Mouse (Mus musculus) forebrain, embryonic 10.5 days (tissue): Measurements from ENCODE around the gene Parvg. TPM values are rescaled to one million over a fixed set of nuclear protein-coding genes. Genes with fewer than 3 reads are reported as not detected.
"Not testable (repeated sequence)": the region's sequence is repeated elsewhere in the genome, so short reads cannot be mapped to it uniquely, and the experiment has no call there.

Experiments
- DNase-seq: peaks from one replicate; pipeline ENCODE4 v3.0.0-alpha.2; 2017; ENCODE audit warnings: low spot score; ENCODE audit errors: extremely low spot score
- H3K27ac ChIP-seq: fragments of 300-500 bp; sonication (generic); 2 replicates; pipeline ENCODE4 v1.5.1; 2016; ENCODE audit warnings: mild to moderate bottlenecking
- H3K27me3 ChIP-seq: fragments of 300-500 bp; sonication (generic); 2 replicates; pipeline ENCODE4 v1.6.1; 2016; ENCODE audit warnings: mild to moderate bottlenecking; ENCODE audit not compliant: poor library complexity, severe bottlenecking
- H3K36me3 ChIP-seq: fragments of 300-500 bp; sonication (generic); replicated peaks from 2 replicates; pipeline ENCODE4 v1.6.1; 2016; ENCODE audit warnings: mild to moderate bottlenecking, moderate library complexity
- H3K4me1 ChIP-seq: fragments of 300-500 bp; sonication (generic); 2 replicates; pipeline ENCODE4 v1.6.1; 2016
- H3K4me3 ChIP-seq: fragments of 300-500 bp; sonication (generic); 2 replicates; pipeline ENCODE4 v1.5.1; 2016; ENCODE audit warnings: mild to moderate bottlenecking, moderate library complexity
- H3K9me3 ChIP-seq: fragments of 300-500 bp; sonication (generic); 2 replicates; pipeline ENCODE4 v1.6.1; 2016; ENCODE audit warnings: mild to moderate bottlenecking, moderate library complexity
- WGBS: fragments of 180-500 bp; shearing (Covaris S2); methylation state at CpG from one replicate; pipeline ENCODE4 v1.1.7; 2016; 5-methylcytosine and 5-hydroxymethylcytosine counted together
- polyA plus RNA-seq: library from polyadenylated mRNA; unstranded; fragments of >200 nt; fragmentation: Nextera tagmentation; extraction: Ambion mirVana; gene quantifications from 2 replicates; pipeline ENCODE4 v1.2.1, GENCODE M21; 2016

Parvg gene
- 1.0 TPM in 2 replicates for polyA plus RNA-seq

- H3K4me1 ChIP-seq = peaks cover 36% of the 10 kb centered on the region
- no peak for DNase-seq
- H3K27ac ChIP-seq = no peak within 1 kb of the TSS
- no peaks in the 10 kb centered on the region for H3K36me3 ChIP-seq
- H3K9me3 ChIP-seq = no peaks in the 10 kb centered on the region
- 82% methylated on average over 10 of the region's 10 CpGs for WGBS
- H3K27me3 ChIP-seq = peaks cover 22% of the 10 kb centered on the region; the same call in 1 of the 2 replicates
- no peak within 1 kb of the TSS for H3K4me3 ChIP-seq
These were observed at the start of gene Parvg for GRCm38 (mm10) chr15:84323966-84324869. Parvg (plus strand) TSS chr15:84324026.

- Histone ChIP-seq H3K27ac (no peak overlapping the region), H3K4me1 (no peaks in the 10 kb centered on the region), H3K4me3 (no peak overlapping the region), H3K36me3 (peaks cover 4% of the 10 kb centered on the region), H3K9me3 (0 out of 2 replicates have a peak, but pooled peaks cover 4% of the 10 kb centered on the region), H3K27me3 (no peaks in the 10 kb centered on the region)
- 91% methylated on average over 4 of the region's 4 CpGs for WGBS
- DNase-seq = no peak
These were observed 47.8 kb upstream of the Parvg start for GRCm38 (mm10) chr15:84276066-84276465.

- DNase-seq = no peak
- Histone ChIP-seq H3K4me3 (no peak overlapping the region), H3K4me1 (no peaks in the 10 kb centered on the region), H3K27ac (no peak overlapping the region), H3K36me3 (peaks cover 4% of the 10 kb centered on the region), H3K27me3 (no peaks in the 10 kb centered on the region), H3K9me3 (0 out of 2 replicates have a peak, but pooled peaks cover 4% of the 10 kb centered on the region)
- WGBS = 88% methylated on average over 7 of the region's 7 CpGs
These were observed 45.7 kb upstream of the Parvg start for GRCm38 (mm10) chr15:84278091-84278490.

GRCm38 (mm10) chr15:84278656-84279055, 45.2 kb upstream of the Parvg start:
- WGBS = 88% methylated on average over 7 of the region's 7 CpGs

GRCm38 (mm10) chr15:84280309-84280708, 43.5 kb upstream of the Parvg start:
- Histone ChIP-seq H3K4me3 (no peak overlapping the region), H3K27me3 (no peaks in the 10 kb centered on the region), H3K9me3 (no peaks in the 10 kb centered on the region), H3K27ac (no peak overlapping the region), H3K36me3 (no peaks in the 10 kb centered on the region), H3K4me1 (no peaks in the 10 kb centered on the region)
- no peak for DNase-seq
- 92% methylated on average over 8 of the region's 8 CpGs for WGBS

More at GRCm38 (mm10) chr15:84278656-84279055, 45.2 kb upstream of the Parvg start:
- Histone ChIP-seq H3K4me3 (no peak overlapping the region), H3K9me3 (0 out of 2 replicates have a peak, but pooled peaks cover 4% of the 10 kb centered on the region), H3K27me3 (no peaks in the 10 kb centered on the region), H3K36me3 (no peaks in the 10 kb centered on the region; the same call in 1 of the 2 replicates), H3K4me1 (no peaks in the 10 kb centered on the region), H3K27ac (no peak overlapping the region)
- DNase-seq = no peak

- Histone ChIP-seq H3K27ac (no peak overlapping the region), H3K9me3 (no peaks in the 10 kb centered on the region), H3K4me3 (no peak overlapping the region), H3K27me3 (no peaks in the 10 kb centered on the region), H3K4me1 (peaks cover 4% of the 10 kb centered on the region; the same call in 1 of the 2 replicates), H3K36me3 (no peaks in the 10 kb centered on the region)
- DNase-seq = no peak
- 87% methylated on average over 11 of the region's 11 CpGs for WGBS
These were observed 43.0 kb upstream of the Parvg start for GRCm38 (mm10) chr15:84280712-84281347.

GRCm38 (mm10) chr15:84282206-84283085, 41.4 kb upstream of the Parvg start:
- DNase-seq = no peak
- 85% methylated on average over 20 of the region's 20 CpGs for WGBS
- H3K27ac ChIP-seq = no peak overlapping the region
- no peaks in the 10 kb centered on the region for H3K36me3 ChIP-seq
- no peaks in the 10 kb centered on the region for H3K27me3 ChIP-seq
- no peaks in the 10 kb centered on the region for H3K9me3 ChIP-seq
- peaks cover 12% of the 10 kb centered on the region for H3K4me1 ChIP-seq
- H3K4me3 ChIP-seq = no peak overlapping the region

- Histone ChIP-seq H3K36me3 (no peaks in the 10 kb centered on the region), H3K27ac (no peak overlapping the region), H3K9me3 (no peaks in the 10 kb centered on the region), H3K4me3 (no peak overlapping the region), H3K4me1 (peaks cover 16% of the 10 kb centered on the region), H3K27me3 (no peaks in the 10 kb centered on the region)
- peak; percentile 50 for DNase-seq
- WGBS = 66% methylated on average over 5 of the region's 5 CpGs
These were observed 39.8 kb upstream of the Parvg start for GRCm38 (mm10) chr15:84284059-84284458.

GRCm38 (mm10) chr15:84285453-84285852, 38.4 kb upstream of the Parvg start:
- Histone ChIP-seq H3K4me3 (no peak overlapping the region), H3K27ac (no peak overlapping the region)
- no peak for DNase-seq

GRCm38 (mm10) chr15:84288953-84289352, 34.9 kb upstream of the Parvg start:
- H3K36me3 ChIP-seq, H3K9me3 ChIP-seq, H3K27me3 ChIP-seq, H3K27ac ChIP-seq, DNase-seq, H3K4me3 ChIP-seq: not testable (repeated sequence)
- H3K4me1 ChIP-seq = peaks cover 19% of the 10 kb centered on the region
- WGBS = 93% methylated on average over 1 of the region's 1 CpGs

More at GRCm38 (mm10) chr15:84285453-84285852, 38.4 kb upstream of the Parvg start:
- Histone ChIP-seq H3K36me3 (no peaks in the 10 kb centered on the region), H3K4me1 (peaks cover 16% of the 10 kb centered on the region), H3K27me3 (no peaks in the 10 kb centered on the region), H3K9me3 (no peaks in the 10 kb centered on the region)
- 86% methylated on average over 7 of the region's 7 CpGs for WGBS

GRCm38 (mm10) chr15:84291097-84291496, 32.7 kb upstream of the Parvg start:
- H3K9me3 ChIP-seq = no peaks in the 10 kb centered on the region
- H3K27me3 ChIP-seq = no peaks in the 10 kb centered on the region
- H3K4me3 ChIP-seq = no peak overlapping the region
- DNase-seq = no peak
- 94% methylated on average over 5 of the region's 5 CpGs for WGBS
- H3K36me3 ChIP-seq = no peaks in the 10 kb centered on the region
- H3K27ac ChIP-seq = no peak overlapping the region
- peaks cover 18% of the 10 kb centered on the region for H3K4me1 ChIP-seq

- WGBS = 71% methylated on average over 12 of the region's 12 CpGs
These were observed 30.2 kb upstream of the Parvg start for GRCm38 (mm10) chr15:84293590-84293989.

More at GRCm38 (mm10) chr15:84293590-84293989, 30.2 kb upstream of the Parvg start:
- no peak for DNase-seq
- Histone ChIP-seq H3K27ac (no peak overlapping the region), H3K36me3 (no peaks in the 10 kb centered on the region), H3K9me3 (no peaks in the 10 kb centered on the region), H3K4me3 (no peak overlapping the region), H3K4me1 (peaks cover 20% of the 10 kb centered on the region), H3K27me3 (peaks cover 19% of the 10 kb centered on the region)
